Mouse (Mus musculus) testis, adult 2 months (tissue): ENCODE results near the gene Sdr9c7.

Experiments used
- CTCF ChIP-seq: fragments of 200-500 bp; IDR thresholded peaks from 2 replicates; pipeline ENCODE4 v1.5.1; 2012; ENCODE audit warnings: low read depth, mild to moderate bottlenecking, inconsistent platforms, low read length, moderate library complexity; ENCODE audit not compliant: control insufficient read depth, insufficient read depth, insufficient replicate concordance
- POLR2A ChIP-seq: fragments of 200-500 bp; IDR thresholded peaks from 2 replicates; pipeline ENCODE4 v1.6.1; 2012; ENCODE audit warnings: low read depth, mild to moderate bottlenecking, inconsistent platforms, low read length, moderate library complexity; ENCODE audit not compliant: control insufficient read depth

GRCm38 (mm10) chr10:127897506-127897905 lies 812 bp upstream of the Sdr9c7 start:
- TF ChIP-seq CTCF (no peak), POLR2A (no peak)
